Mouse (Mus musculus) forebrain, postnatal 0 days (tissue): Measurements from ENCODE around the gene Zfp74. TPM values are rescaled to one million over a fixed set of nuclear protein-coding genes. Genes with fewer than 3 reads are reported as not detected.
A peak's percentile ranks its signal among the peaks of the same experiment; 100 is the strongest.

Experiments
- ATAC-seq: fragments of 200-750 bp; cut with Nextera tagmentation; 2 replicates; pipeline ENCODE4 v1.8.0; 2017; ENCODE audit warnings: mild to moderate bottlenecking, moderate library complexity
- DNase-seq: peaks from one replicate; pipeline ENCODE4 v3.0.0-alpha.2; 2015
- H3K27ac ChIP-seq: fragments of 300-500 bp; sonication (generic); 2 replicates; pipeline ENCODE4 v1.5.1; 2014; ENCODE audit warnings: low read depth, mild to moderate bottlenecking, antibody characterized with exemption, low read length, moderate library complexity, mixed read lengths
- H3K27me3 ChIP-seq: fragments of 300-500 bp; sonication (generic); 2 replicates; pipeline ENCODE4 v1.6.1; 2014; ENCODE audit warnings: mild to moderate bottlenecking, low read length, mixed read lengths; ENCODE audit not compliant: insufficient read depth
- H3K36me3 ChIP-seq: fragments of 300-500 bp; sonication (generic); 2 replicates; pipeline ENCODE4 v1.6.1; 2014; ENCODE audit warnings: mild to moderate bottlenecking, moderate library complexity; ENCODE audit not compliant: insufficient read depth
- H3K4me1 ChIP-seq: fragments of 300-500 bp; sonication (generic); 2 replicates; pipeline ENCODE4 v1.6.1; 2014; ENCODE audit warnings: antibody characterized with exemption; ENCODE audit not compliant: insufficient read depth
- H3K4me2 ChIP-seq: fragments of 300-500 bp; sonication (generic); 2 replicates; pipeline ENCODE4 v1.6.1; 2014; ENCODE audit warnings: low read depth, mild to moderate bottlenecking, moderate library complexity
- H3K4me3 ChIP-seq: fragments of 300-500 bp; sonication (generic); 2 replicates; pipeline ENCODE4 v1.5.1; 2014; ENCODE audit warnings: low read depth, low read length, mixed read lengths
- H3K9ac ChIP-seq: fragments of 300-500 bp; sonication (generic); 2 replicates; pipeline ENCODE4 v1.6.1; 2014; ENCODE audit warnings: mild to moderate bottlenecking
- H3K9me3 ChIP-seq: fragments of 300-500 bp; sonication (generic); 2 replicates; pipeline ENCODE4 v1.6.1; 2016; ENCODE audit warnings: low read length
- CTCF ChIP-seq: sonication (generic); IDR thresholded peaks from 2 replicates; pipeline ENCODE4 v1.5.1; 2016; ENCODE audit warnings: antibody characterized with exemption, control low read depth, low read depth
- WGBS: fragments of 180-500 bp; shearing (Covaris S2); extraction: QIAGEN DNeasy Blood & Tissue Kit; methylation state at CpG from one replicate; pipeline ENCODE4 v1.1.7; 2014; 5-methylcytosine and 5-hydroxymethylcytosine counted together
- polyA plus RNA-seq: library from polyadenylated mRNA; unstranded; fragments of >200 nt; fragmentation: Nextera tagmentation; extraction: Ambion mirVana; gene quantifications from 2 replicates; pipeline ENCODE4 v1.2.1, GENCODE M21; 2015
- total RNA-seq: library from RNA; depleted of rRNA; stranded (reverse); fragments of >200 nt; gene quantifications from 2 replicates; pipeline ENCODE4 v1.2.3, GENCODE M21; 2014

The Zfp74 gene
- total and polyA plus RNA-seq, 2 experiments from 2014 or later, result 14.4 to 15.8 TPM

- no peaks in the 10 kb centered on the region for H3K4me1 ChIP-seq
- H3K36me3 ChIP-seq, result no peaks in the 10 kb centered on the region
- H3K4me3 ChIP-seq, result no peak overlapping the region
- whole genome bisulfite sequencing, result 85% methylated on average over 6 of the region's 6 CpGs
- DNase-seq, result no peak
- H3K27me3 ChIP-seq, result no peaks in the 10 kb centered on the region
- ATAC-seq, result no peak
- H3K9me3 ChIP-seq, result no peaks in the 10 kb centered on the region
- no peak overlapping the region for H3K27ac ChIP-seq
- no peak for TF ChIP-seq CTCF
- no peak overlapping the region for H3K9ac ChIP-seq
- no peak overlapping the region for H3K4me2 ChIP-seq
Measured at GRCm38 (mm10) chr7:29921439-29922093, 32.3 kb downstream of the Zfp74 start.

GRCm38 (mm10) chr7:29918062-29918453 lies 35.8 kb downstream of the Zfp74 start:
- TF ChIP-seq CTCF, result no peak
- Histone ChIP-seq H3K36me3 (peaks cover 26% of the 10 kb centered on the region), H3K9ac (no peak overlapping the region), H3K27ac (no peak overlapping the region), H3K27me3 (no peaks in the 10 kb centered on the region), H3K4me3 (no peak overlapping the region), H3K4me1 (no peaks in the 10 kb centered on the region), H3K9me3 (no peaks in the 10 kb centered on the region), H3K4me2 (no peak overlapping the region)
- ATAC-seq (no peak), DNase-seq (no peak)
- 81% methylated on average over 4 of the region's 4 CpGs for WGBS

- DNase-seq, result no peak
- no peak for ATAC-seq
- no peak overlapping the region for H3K9ac ChIP-seq
- H3K9me3 ChIP-seq, result no peaks in the 10 kb centered on the region
- H3K36me3 ChIP-seq, result peaks cover 27% of the 10 kb centered on the region
- no peak overlapping the region for H3K4me2 ChIP-seq
- H3K27me3 ChIP-seq, result no peaks in the 10 kb centered on the region
- H3K27ac ChIP-seq, result no peak overlapping the region
- H3K4me1 ChIP-seq, result no peaks in the 10 kb centered on the region
- no peak overlapping the region for H3K4me3 ChIP-seq
- no peak for TF ChIP-seq CTCF
- WGBS, result 74% methylated on average over 6 of the region's 6 CpGs
Measured at GRCm38 (mm10) chr7:29917371-29918061, 36.4 kb downstream of the Zfp74 start.

- H3K27ac ChIP-seq, result no peak overlapping the region
- ATAC-seq (no peak), DNase-seq (no peak)
- 0 out of 2 replicates have a peak, but pooled peaks cover 1% of the 10 kb centered on the region for H3K4me1 ChIP-seq
- 94% methylated on average over 13 of the region's 13 CpGs for WGBS
- no peak overlapping the region for H3K4me3 ChIP-seq
- H3K4me2 ChIP-seq, result no peak overlapping the region
- no peak overlapping the region for H3K9ac ChIP-seq
- no peaks in the 10 kb centered on the region for H3K27me3 ChIP-seq
- peaks cover 39% of the 10 kb centered on the region for H3K36me3 ChIP-seq
- no peak for TF ChIP-seq CTCF
- H3K9me3 ChIP-seq, result no peaks in the 10 kb centered on the region
Measured at GRCm38 (mm10) chr7:29912172-29912571, 41.7 kb downstream of the Zfp74 start.

- 59% methylated on average over 2 of the region's 2 CpGs for WGBS
- no peak overlapping the region for H3K4me3 ChIP-seq
- no peak overlapping the region for H3K9ac ChIP-seq
- H3K4me1 ChIP-seq, result peaks cover 6% of the 10 kb centered on the region; the same call in 1 of the 2 replicates
- ATAC-seq, result no peak
- H3K9me3 ChIP-seq, result no peaks in the 10 kb centered on the region
- H3K27ac ChIP-seq, result no peak overlapping the region
- H3K36me3 ChIP-seq, result peaks cover 32% of the 10 kb centered on the region
- no peaks in the 10 kb centered on the region for H3K27me3 ChIP-seq
- no peak for DNase-seq
- H3K4me2 ChIP-seq, result no peak overlapping the region
- no peak for TF ChIP-seq CTCF
Measured at GRCm38 (mm10) chr7:29910252-29910651, 43.6 kb downstream of the Zfp74 start.

GRCm38 (mm10) chr7:29908130-29908950 lies 45.5 kb downstream of the Zfp74 start, which contains the start of gene Zfp383:
TSS of gene Zfp383 (plus strand) at chr7:29908223.
- WGBS, result under 1% methylated on average over 33 of the region's 33 CpGs
- peak; percentile 82 for ATAC-seq

More at GRCm38 (mm10) chr7:29908130-29908950, 45.5 kb downstream of the Zfp74 start, which contains the start of gene Zfp383:
- peak; percentile 11; the same call in 1 of the 2 replicates for TF ChIP-seq CTCF
- peak within 1 kb of the TSS; percentile 66 for H3K4me2 ChIP-seq
- peak within 1 kb of the TSS; percentile 59 for H3K9ac ChIP-seq
- H3K9me3 ChIP-seq, result no peaks in the 10 kb centered on the region
- peak within 1 kb of the TSS; percentile 74 for H3K4me3 ChIP-seq
- H3K4me1 ChIP-seq, result peaks cover 6% of the 10 kb centered on the region; the same call in 1 of the 2 replicates
- H3K27ac ChIP-seq, result peak within 1 kb of the TSS; percentile 94
- peak; percentile 93 for DNase-seq
- peaks cover 13% of the 10 kb centered on the region for H3K36me3 ChIP-seq
- no peaks in the 10 kb centered on the region for H3K27me3 ChIP-seq
